Mouse (Mus musculus) brown adipose tissue, adult 24 weeks (tissue): ENCODE data around the gene Sort1. TPM values are rescaled to one million over a fixed set of nuclear protein-coding genes. Genes with fewer than 3 reads are reported as not detected.

Experiments used
- H3K27ac ChIP-seq: fragments of 200-500 bp; replicated peaks from 2 replicates; pipeline ENCODE4 v1.5.1; 2012; ENCODE audit warnings: low read depth, mild to moderate bottlenecking, low read length
- H3K4me1 ChIP-seq: fragments of 200-500 bp; 2 replicates; pipeline ENCODE4 v1.6.1; 2012; ENCODE audit warnings: low read length, mixed read lengths; ENCODE audit not compliant: control insufficient read depth, insufficient read depth, insufficient read length
- H3K4me3 ChIP-seq: fragments of 200-500 bp; 2 replicates; pipeline ENCODE4 v1.5.1; 2012; ENCODE audit warnings: low read depth, mild to moderate bottlenecking, low read length, moderate library complexity; ENCODE audit not compliant: insufficient read depth
- polyA plus RNA-seq: library from polyadenylated mRNA; stranded (reverse); fragments of >200 nt; gene quantifications from 2 replicates; pipeline ENCODE4 v1.2.4, GENCODE M21; 2012; ENCODE audit not compliant: missing spikeins, insufficient read depth, insufficient read length

Sort1 gene
- polyA plus RNA-seq, 1 experiment = 68.1 TPM

GRCm38 (mm10) chr3:108336878-108337277, 53.0 kb downstream of the Sort1 start:
- no peaks in the 10 kb centered on the region for H3K4me1 ChIP-seq
- no peak overlapping the region for H3K4me3 ChIP-seq
- no peak overlapping the region for H3K27ac ChIP-seq

GRCm38 (mm10) chr3:108341040-108341439, 57.2 kb downstream of the Sort1 start:
- no peak overlapping the region for H3K27ac ChIP-seq
- no peak overlapping the region for H3K4me3 ChIP-seq
- H3K4me1 ChIP-seq = no peaks in the 10 kb centered on the region; the same call in 1 of the 2 replicates

- Histone ChIP-seq H3K4me3 (no peak overlapping the region), H3K4me1 (no peaks in the 10 kb centered on the region; the same call in 1 of the 2 replicates), H3K27ac (no peak overlapping the region)
These were observed 58.3 kb downstream of the Sort1 start for GRCm38 (mm10) chr3:108342185-108342584.

- no peak overlapping the region for H3K27ac ChIP-seq
- H3K4me3 ChIP-seq = no peak overlapping the region
- H3K4me1 ChIP-seq = no peaks in the 10 kb centered on the region; the same call in 1 of the 2 replicates
These were observed 62.0 kb downstream of the Sort1 start for GRCm38 (mm10) chr3:108345855-108346254.

GRCm38 (mm10) chr3:108348376-108348775, 64.5 kb downstream of the Sort1 start:
- no peak overlapping the region for H3K27ac ChIP-seq
- no peak overlapping the region for H3K4me3 ChIP-seq
- H3K4me1 ChIP-seq = no peaks in the 10 kb centered on the region; the same call in 1 of the 2 replicates

- Histone ChIP-seq H3K4me3 (no peak overlapping the region), H3K27ac (no peak overlapping the region), H3K4me1 (no peaks in the 10 kb centered on the region)
These were observed 71.4 kb downstream of the Sort1 start for GRCm38 (mm10) chr3:108355245-108355644.

- Histone ChIP-seq H3K4me3 (no peak overlapping the region), H3K27ac (no peak overlapping the region), H3K4me1 (no peaks in the 10 kb centered on the region)
These were observed 73.2 kb downstream of the Sort1 start for GRCm38 (mm10) chr3:108357051-108357450.

GRCm38 (mm10) chr3:108358445-108358844, 74.6 kb downstream of the Sort1 start:
- Histone ChIP-seq H3K4me1 (no peaks in the 10 kb centered on the region), H3K4me3 (no peak overlapping the region), H3K27ac (no peak overlapping the region)

- Histone ChIP-seq H3K4me3 (no peak overlapping the region), H3K4me1 (no peaks in the 10 kb centered on the region), H3K27ac (no peak overlapping the region)
These were observed 77.0 kb downstream of the Sort1 start for GRCm38 (mm10) chr3:108360894-108361293.

- Histone ChIP-seq H3K4me3 (no peak overlapping the region), H3K4me1 (no peaks in the 10 kb centered on the region), H3K27ac (no peak overlapping the region)
These were observed 79.7 kb downstream of the Sort1 start for GRCm38 (mm10) chr3:108363626-108364025.

GRCm38 (mm10) chr3:108364270-108364995, 80.6 kb downstream of the Sort1 start, which contains the start of gene Mybphl:
Gene Mybphl, plus strand, starts transcription at chr3:108364911.
- Histone ChIP-seq H3K4me1 (no peaks in the 10 kb centered on the region), H3K4me3 (no peak within 1 kb of the TSS), H3K27ac (no peak within 1 kb of the TSS)

GRCm38 (mm10) chr3:108367173-108367572, 83.3 kb downstream of the Sort1 start:
- Histone ChIP-seq H3K4me3 (no peak overlapping the region), H3K27ac (no peak overlapping the region), H3K4me1 (no peaks in the 10 kb centered on the region)

- Histone ChIP-seq H3K27ac (no peak overlapping the region), H3K4me3 (no peak overlapping the region), H3K4me1 (no peaks in the 10 kb centered on the region)
These were observed 83.9 kb downstream of the Sort1 start for GRCm38 (mm10) chr3:108367828-108368227.

GRCm38 (mm10) chr3:108368721-108369120, 84.8 kb downstream of the Sort1 start:
- Histone ChIP-seq H3K4me3 (no peak overlapping the region), H3K4me1 (no peaks in the 10 kb centered on the region), H3K27ac (no peak overlapping the region)

- H3K27ac ChIP-seq = no peak overlapping the region
These were observed 88.4 kb downstream of the Sort1 start for GRCm38 (mm10) chr3:108372274-108372673.

GRCm38 (mm10) chr3:108372691-108373090, 88.8 kb downstream of the Sort1 start:
- Histone ChIP-seq H3K27ac (no peak overlapping the region), H3K4me3 (no peak overlapping the region), H3K4me1 (no peaks in the 10 kb centered on the region)

More at GRCm38 (mm10) chr3:108372274-108372673, 88.4 kb downstream of the Sort1 start:
- Histone ChIP-seq H3K4me1 (no peaks in the 10 kb centered on the region), H3K4me3 (no peak overlapping the region)
